Mouse (Mus musculus) MEL (cell line): ENCODE measurements around the gene Camta1.

Experiments
- CTCF ChIP-seq, 3 experiments: IDR thresholded peaks in 2 of 3; conservative IDR thresholded peaks in 1 of 3; 2 replicates each; pipeline ENCODE4 v1.5.1; 2011 to 2012; ENCODE audit warnings: low read length in 3 of 3, low read depth in 2 of 3, mild to moderate bottlenecking in 2 of 3, improper control_type of control experiment in 1 of 3, inconsistent platforms in 1 of 3, mixed read lengths in 1 of 3, moderate library complexity in 1 of 3; ENCODE audit not compliant: control insufficient read depth in 1 of 3, insufficient read depth in 1 of 3, poor library complexity in 1 of 3, severe bottlenecking in 1 of 3
- POLR2AphosphoS5 ChIP-seq: IDR thresholded peaks from 2 replicates; pipeline ENCODE4 v1.6.1; 2012; ENCODE audit warnings: low read depth, borderline replicate concordance, mild to moderate bottlenecking, inconsistent platforms, low read length, moderate library complexity, mixed read lengths
- TAL1 ChIP-seq: IDR thresholded peaks from 2 replicates; pipeline ENCODE4 v1.6.1; 2012; ENCODE audit warnings: mild to moderate bottlenecking, inconsistent platforms, low read length, moderate library complexity, mixed read lengths

- TF ChIP-seq POLR2AphosphoS5 (no peak), TAL1 (no peak), CTCF (IDR thresholded peaks at IDR 0.05 in 2 of 3, conservative IDR thresholded peaks at IDR 0.05 in 1 of 3; ENCODE audit: control insufficient read depth in 1 of 3, insufficient read depth in 1 of 3, low read depth in 2 of 3, low read length in 3 of 3, poor library complexity in 1 of 3, severe bottlenecking in 1 of 3) (no peak)
Observed at GRCm38 (mm10) chr4:151301337-151301736, 560.3 kb downstream of the Camta1 start.
